Mouse (Mus musculus) intestine, postnatal 0 days (tissue): ENCODE results near the gene Btbd35f6. TPM values are rescaled to one million over a fixed set of nuclear protein-coding genes. Genes with fewer than 3 reads are reported as not detected.
"Not testable (repeated sequence)": the region's sequence is repeated elsewhere in the genome, so short reads cannot be mapped to it uniquely, and the experiment has no call there.

Experiments used
- ATAC-seq: fragments of 200-750 bp; cut with Nextera tagmentation; 2 replicates; pipeline ENCODE4 v1.8.0; 2017; ENCODE audit warnings: mild to moderate bottlenecking, moderate TSS enrichment, moderate library complexity
- H3K27ac ChIP-seq: fragments of 300-500 bp; sonication (generic); 2 replicates; pipeline ENCODE4 v1.5.1; 2014; ENCODE audit warnings: mild to moderate bottlenecking, low read depth, low read length, moderate library complexity
- H3K27me3 ChIP-seq: fragments of 300-500 bp; sonication (generic); replicated peaks from 2 replicates; pipeline ENCODE4 v1.6.1; 2014; ENCODE audit warnings: low read length, mixed read lengths; ENCODE audit not compliant: control insufficient read depth, insufficient read depth
- H3K36me3 ChIP-seq: fragments of 300-500 bp; sonication (generic); 2 replicates; pipeline ENCODE4 v1.6.1; 2014; ENCODE audit warnings: mild to moderate bottlenecking, moderate library complexity; ENCODE audit not compliant: control insufficient read depth, insufficient read depth
- H3K4me1 ChIP-seq: fragments of 300-500 bp; sonication (generic); replicated peaks from 2 replicates; pipeline ENCODE4 v1.6.1; 2014; ENCODE audit warnings: antibody characterized with exemption, low read length, mixed read lengths; ENCODE audit not compliant: control insufficient read depth, insufficient read depth
- H3K4me2 ChIP-seq: fragments of 300-500 bp; sonication (generic); replicated peaks from 2 replicates; pipeline ENCODE4 v1.6.1; 2014; ENCODE audit warnings: low read depth, mild to moderate bottlenecking, moderate library complexity
- H3K4me3 ChIP-seq: fragments of 300-500 bp; sonication (generic); 2 replicates; pipeline ENCODE4 v1.5.1; 2014; ENCODE audit warnings: low read depth, low read length
- H3K9ac ChIP-seq: fragments of 300-500 bp; sonication (generic); 2 replicates; pipeline ENCODE4 v1.6.1; 2014; ENCODE audit warnings: mild to moderate bottlenecking, low read depth, low read length
- H3K9me3 ChIP-seq: fragments of 300-500 bp; sonication (generic); 2 replicates; pipeline ENCODE4 v1.6.1; 2016; ENCODE audit warnings: mixed run types; ENCODE audit not compliant: control insufficient read depth
- WGBS: fragments of 180-500 bp; shearing (Covaris S2); extraction: QIAGEN DNeasy Blood & Tissue Kit; methylation state at CpG from one replicate; pipeline ENCODE4 v1.1.7; 2014; 5-methylcytosine and 5-hydroxymethylcytosine counted together
- polyA plus RNA-seq: library from polyadenylated mRNA; unstranded; fragments of >200 nt; fragmentation: Nextera tagmentation; extraction: Ambion mirVana; gene quantifications from 2 replicates; pipeline ENCODE4 v1.2.1, GENCODE M21; 2015

The Btbd35f6 gene
- polyA plus RNA-seq = not detected in 2 replicates

DNA sequence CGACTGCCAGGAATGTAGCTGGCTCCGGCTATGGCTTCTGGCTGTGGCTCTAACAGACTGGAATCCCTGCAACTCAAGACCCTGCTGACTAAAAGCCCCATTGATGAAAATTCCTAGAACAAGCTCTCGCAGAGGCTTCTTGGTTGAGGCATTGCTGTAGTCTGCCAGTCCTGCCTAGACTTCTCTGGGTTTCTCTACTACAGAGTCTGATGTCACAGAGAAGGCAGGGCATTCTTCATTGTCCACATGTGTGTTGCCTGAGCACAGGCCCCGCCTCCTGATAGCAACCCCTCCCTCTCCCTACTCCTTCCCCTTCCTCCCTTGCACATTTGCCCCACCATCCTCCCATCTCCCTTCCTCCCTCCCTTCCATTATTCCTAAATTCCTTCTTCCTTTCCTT is at the start of gene Btbd35f6:
Gene Btbd35f6 (minus strand): TSS at position 101 of the 400 bp plus-strand sequence.
- WGBS = no CpG with 5 or more reads among the region's 4 CpGs
- not testable (repeated sequence) for H3K4me1 ChIP-seq, H3K4me2 ChIP-seq, H3K9ac ChIP-seq, ATAC-seq, H3K27ac ChIP-seq, H3K27me3 ChIP-seq, H3K9me3 ChIP-seq, H3K4me3 ChIP-seq, H3K36me3 ChIP-seq

DNA sequence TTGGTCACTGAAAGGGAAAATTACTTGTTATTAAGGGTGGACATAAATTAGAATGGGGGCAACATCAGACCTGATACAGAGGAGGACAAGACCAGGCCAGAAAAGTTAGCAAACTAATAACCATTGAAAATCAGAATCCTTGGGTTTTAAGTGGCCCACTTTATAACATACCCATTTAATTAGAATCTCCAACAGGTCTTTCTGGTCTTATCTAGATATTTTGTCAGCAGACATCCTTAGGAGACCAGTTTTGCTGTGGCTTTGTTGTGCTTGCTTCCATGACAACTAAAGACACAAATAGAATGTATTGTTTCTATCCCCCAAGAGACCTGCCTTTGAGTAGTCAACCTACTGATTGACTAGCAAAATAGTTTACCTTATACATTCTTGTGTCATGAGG is 30.4 kb upstream of the Btbd35f6 start, which contains the start of gene Gm21870:
Gene Gm21870 (minus strand): TSS at position 101 of the 400 bp plus-strand sequence.
- not testable (repeated sequence) for H3K36me3 ChIP-seq, H3K4me1 ChIP-seq, H3K27me3 ChIP-seq, H3K4me2 ChIP-seq, H3K9ac ChIP-seq, ATAC-seq, H3K9me3 ChIP-seq, H3K27ac ChIP-seq, H3K4me3 ChIP-seq

DNA sequence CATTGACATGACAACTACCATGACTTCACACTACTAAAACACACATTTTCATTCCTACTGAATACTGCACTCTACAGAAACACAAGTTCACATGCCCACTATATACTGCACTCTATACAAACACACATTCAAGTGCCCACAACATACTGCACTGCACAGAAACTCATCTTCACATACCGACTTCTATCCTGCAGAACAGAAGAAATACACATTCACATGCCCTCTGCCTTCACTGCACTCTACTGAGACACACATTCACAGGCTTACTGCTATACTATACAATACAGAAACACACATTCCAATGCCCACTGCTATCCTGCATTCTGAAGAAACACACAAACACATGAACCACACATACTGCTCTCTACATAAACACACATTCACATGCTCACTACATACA is 26.1 kb downstream of the Btbd35f6 start:
- not testable (repeated sequence) for H3K27me3 ChIP-seq, H3K9me3 ChIP-seq, H3K27ac ChIP-seq, H3K4me2 ChIP-seq, H3K9ac ChIP-seq, H3K4me3 ChIP-seq, H3K36me3 ChIP-seq, H3K4me1 ChIP-seq, ATAC-seq
- WGBS = no CpG with 5 or more reads among the region's 1 CpGs

DNA sequence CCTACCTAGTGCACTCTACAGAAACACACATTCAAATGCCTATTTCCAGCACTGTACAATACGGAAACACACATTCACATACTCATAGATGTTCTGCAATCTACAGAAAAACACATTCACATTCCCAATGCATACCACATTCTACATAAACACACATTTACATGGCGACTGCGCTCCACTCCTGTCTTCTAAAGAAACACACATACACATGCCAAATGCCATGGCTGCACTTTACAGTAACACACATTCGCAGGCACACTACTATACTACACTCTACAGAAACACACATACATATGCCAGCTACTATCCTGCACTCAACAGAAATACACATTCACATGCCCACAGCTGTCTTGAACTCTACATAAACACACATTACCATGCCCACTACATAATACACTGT is 28.1 kb downstream of the Btbd35f6 start:
- not testable (repeated sequence) for H3K4me3 ChIP-seq, H3K9ac ChIP-seq, H3K9me3 ChIP-seq, H3K27me3 ChIP-seq, H3K27ac ChIP-seq, ATAC-seq, H3K4me2 ChIP-seq, H3K4me1 ChIP-seq, H3K36me3 ChIP-seq
- 79% methylated on average over 4 of the region's 4 CpGs for WGBS

DNA sequence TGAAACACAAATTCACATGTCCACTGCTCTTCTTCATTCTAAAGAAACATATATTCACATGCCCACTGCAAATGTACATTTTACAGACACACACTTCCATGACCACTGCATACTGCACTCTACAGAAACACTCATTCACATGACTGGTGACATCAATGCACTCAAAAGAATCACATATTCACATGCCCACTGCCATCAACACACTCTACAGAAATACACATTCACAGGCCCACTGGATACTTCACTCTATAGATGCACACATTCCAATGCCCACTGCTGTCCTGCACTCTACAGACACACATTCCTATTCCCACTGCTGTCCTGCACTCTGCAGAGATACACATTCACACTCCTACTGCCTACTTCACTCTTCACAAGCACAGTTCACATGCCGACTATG is 30.0 kb downstream of the Btbd35f6 start:
- not testable (repeated sequence) for H3K9ac ChIP-seq, H3K9me3 ChIP-seq, H3K27ac ChIP-seq, H3K4me3 ChIP-seq, H3K4me2 ChIP-seq, H3K36me3 ChIP-seq, ATAC-seq, H3K27me3 ChIP-seq, H3K4me1 ChIP-seq
- no CpG with 5 or more reads among the region's 1 CpGs for WGBS

DNA sequence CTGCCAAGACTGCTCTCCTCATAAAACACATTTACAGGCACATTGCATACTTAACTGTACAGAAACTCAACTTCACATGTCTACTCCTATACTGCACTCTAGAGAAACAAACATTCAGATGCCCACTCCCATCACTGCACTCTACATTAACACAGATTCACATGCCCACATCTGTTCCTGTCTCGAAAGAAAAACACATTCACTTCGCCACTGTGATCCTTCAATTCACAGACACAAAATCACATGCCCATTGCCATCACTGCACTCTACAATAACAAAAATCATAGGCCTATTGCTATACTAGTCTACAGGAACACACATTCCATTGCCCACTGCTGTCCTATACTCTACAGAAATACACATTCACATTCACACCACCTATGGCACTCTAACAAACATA is 30.9 kb downstream of the Btbd35f6 start:
- not testable (repeated sequence) for H3K4me1 ChIP-seq, ATAC-seq, H3K36me3 ChIP-seq, H3K9me3 ChIP-seq, H3K4me2 ChIP-seq, H3K4me3 ChIP-seq, H3K27me3 ChIP-seq, H3K27ac ChIP-seq, H3K9ac ChIP-seq
- 85% methylated on average over 2 of the region's 2 CpGs for WGBS

Other genes with a start within 250 kb of the Btbd35f6 start
- not detected in 2 replicates for gene Gm21870, start 30.3 kb upstream of the Btbd35f6 start, polyA plus RNA-seq
- gene Btbd35f9, start 205.0 kb upstream of the Btbd35f6 start, polyA plus RNA-seq = not detected in 2 replicates